Mouse (Mus musculus) mouse embryonic stem cell (cell line): Measurements from ENCODE around the gene Anapc15.
"Not testable (repeated sequence)": the region's sequence is repeated elsewhere in the genome, so short reads cannot be mapped to it uniquely, and the experiment has no call there.

Experiments
- in situ Hi-C, 2 experiments: fragments of 300-500 bp; cut with MboI; formaldehyde crosslinking; loops; 1 replicate in 1 of 2; 3 replicates in 1 of 2; pipeline ENCODE4 v1.14.3; 2019 to 2020; ENCODE audit warnings: low sequenced_read_pairs in 2 of 2, low pct_unique_long_range_greater_than_20kb in 1 of 2, mixed read lengths in 1 of 2; ENCODE audit not compliant: unreplicated experiment in 1 of 2

Gene Anapc15

GRCm38 (mm10) chr7:101932551-101932950 lies 69.0 kb downstream of the Anapc15 start:
- in situ Hi-C loops = no loop called here

GRCm38 (mm10) chr7:101933300-101933699 lies 69.8 kb downstream of the Anapc15 start:
- in situ Hi-C loops = no loop called here

- in situ Hi-C loops = no loop called here
These were observed 70.3 kb downstream of the Anapc15 start, which contains the start of the genes Lrrc51 and Numa1 for GRCm38 (mm10) chr7:101933751-101934240. Gene Lrrc51 (minus strand): TSS chr7:101933895. Gene Numa1 (plus strand): TSS chr7:101934111.

DNA sequence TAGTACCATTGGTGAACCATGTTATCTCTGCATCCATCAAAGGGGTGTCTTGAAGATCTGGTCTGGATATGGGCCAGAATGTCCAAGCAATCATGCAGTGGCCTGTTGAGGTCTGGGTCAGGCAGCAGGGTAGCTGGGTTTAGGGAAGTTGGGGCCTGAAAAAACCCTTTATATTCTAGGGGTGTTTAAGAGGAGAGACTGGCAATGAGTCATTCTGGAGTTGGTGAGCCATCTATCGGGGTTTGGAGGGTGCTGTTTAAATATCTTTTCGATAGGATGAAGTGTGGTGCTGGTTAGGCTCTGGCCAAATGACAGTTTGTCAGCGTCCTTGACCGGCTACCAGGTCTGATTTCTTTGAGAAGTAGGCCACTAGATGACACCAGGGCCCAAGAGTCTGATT lies 72.4 kb downstream of the Anapc15 start:
- in situ Hi-C loops = no loop called here

- in situ Hi-C loops = no loop called here
These were observed 73.5 kb downstream of the Anapc15 start for GRCm38 (mm10) chr7:101936996-101937395.

GRCm38 (mm10) chr7:101937569-101937968 lies 74.1 kb downstream of the Anapc15 start:
- in situ Hi-C loops = no loop called here

DNA sequence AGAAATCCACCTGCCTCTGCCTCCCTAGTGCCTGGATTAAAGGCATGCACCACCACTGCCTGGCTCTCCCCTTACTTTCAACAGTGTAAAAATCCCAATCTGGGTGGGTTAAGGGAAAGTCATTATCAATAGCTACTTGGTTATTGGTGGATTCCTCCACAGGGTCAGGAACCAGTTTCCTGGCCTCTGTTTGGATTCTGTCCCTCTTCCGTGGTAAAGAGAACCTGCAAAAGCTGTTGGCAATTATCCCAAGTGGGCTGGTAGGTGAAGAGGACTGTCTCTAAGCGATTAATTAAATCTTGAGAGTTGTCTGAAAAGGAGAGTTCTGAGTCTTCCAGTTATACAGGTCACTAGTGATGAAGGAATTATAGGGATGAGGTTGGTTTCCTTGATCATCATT lies 74.8 kb downstream of the Anapc15 start:
- in situ Hi-C loops = no loop called here

DNA sequence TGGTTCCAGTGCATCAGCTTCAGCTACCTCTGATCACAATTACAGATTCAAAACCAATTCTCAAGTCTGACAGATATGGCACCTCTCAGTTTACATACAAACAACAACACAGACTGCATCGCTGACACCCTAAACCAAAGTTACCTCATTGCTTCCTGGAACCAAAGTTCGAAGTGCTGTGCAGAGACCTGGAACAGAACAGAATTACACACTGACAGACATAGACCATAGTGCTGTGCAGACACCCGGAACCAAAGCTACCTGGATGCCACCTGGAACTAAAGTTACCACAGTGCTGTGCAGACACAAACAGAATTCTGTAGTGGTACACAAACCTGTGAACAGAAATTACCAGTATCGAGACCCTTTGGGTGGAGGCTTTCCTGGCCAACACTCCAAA lies 76.2 kb downstream of the Anapc15 start:
- in situ Hi-C loops = no loop called here

- in situ Hi-C loops = not testable (repeated sequence)
These were observed 85.5 kb downstream of the Anapc15 start for GRCm38 (mm10) chr7:101949008-101949407.
